Mouse (Mus musculus) layer of hippocampus, postnatal 36 days (tissue): ENCODE measurements at regions not wholly inside any gene's neighbourhood (a gene's known extent, or its start where the extent isn't known, plus 50 kb on each side); places are given as distances from the start of the nearest gene placed in this dataset.
"Not testable (repeated sequence)": the region's sequence is repeated elsewhere in the genome, so short reads cannot be mapped to it uniquely, and the experiment has no call there.

ENCODE experiments used
- DNase-seq, 2 experiments: peaks; one replicate each; pipeline ENCODE4 v3.0.0; 2022

GRCm38 (mm10) chr11:42754481-42755272, 280.9 kb upstream of the Gm9972 start:
- DNase-seq = no peak

- DNase-seq = no peak
Observed at GRCm38 (mm10) chr11:42755415-42755814, 280.1 kb upstream of the Gm9972 start.

GRCm38 (mm10) chr11:42765213-42765612, 270.3 kb upstream of the Gm9972 start:
- DNase-seq = no peak

- no peak for DNase-seq
Observed at GRCm38 (mm10) chr11:42775074-42775676, 260.4 kb upstream of the Gm9972 start.

GRCm38 (mm10) chr11:42811487-42811886, 224.1 kb upstream of the Gm9972 start:
- no peak for DNase-seq

- no peak for DNase-seq
Observed at GRCm38 (mm10) chr11:42815753-42816152, 219.8 kb upstream of the Gm9972 start.

- no peak for DNase-seq
Observed at GRCm38 (mm10) chr11:42822835-42823234, 212.7 kb upstream of the Gm9972 start.

- no peak for DNase-seq
Observed at GRCm38 (mm10) chr11:42845795-42846194, 189.8 kb upstream of the Gm9972 start.

GRCm38 (mm10) chr11:42854411-42854810, 181.1 kb upstream of the Gm9972 start:
- DNase-seq = no peak

GRCm38 (mm10) chr11:42857687-42858086, 177.9 kb upstream of the Gm9972 start:
- no peak for DNase-seq

GRCm38 (mm10) chr11:42874056-42874455, 161.5 kb upstream of the Gm9972 start:
- DNase-seq = no peak

GRCm38 (mm10) chr11:42900024-42900423, 135.5 kb upstream of the Gm9972 start:
- no peak for DNase-seq

- no peak for DNase-seq
Observed at GRCm38 (mm10) chr11:42903459-42904012, 132.0 kb upstream of the Gm9972 start.

- no peak for DNase-seq
Observed at GRCm38 (mm10) chr11:42905561-42905960, 130.0 kb upstream of the Gm9972 start.

- DNase-seq = no peak
Observed at GRCm38 (mm10) chr11:42906020-42906419, 129.5 kb upstream of the Gm9972 start.

GRCm38 (mm10) chr11:42916421-42917181, 118.9 kb upstream of the Gm9972 start:
- no peak for DNase-seq

GRCm38 (mm10) chr11:42919221-42919620, 116.3 kb upstream of the Gm9972 start:
- DNase-seq = no peak

GRCm38 (mm10) chr11:42927156-42927555, 108.4 kb upstream of the Gm9972 start:
- DNase-seq = peak; percentile 52 to 54

- DNase-seq = no peak
Observed at GRCm38 (mm10) chr11:42928916-42929315, 106.6 kb upstream of the Gm9972 start.

- DNase-seq = not testable (repeated sequence)
Observed at GRCm38 (mm10) chr11:42939271-42939670, 96.3 kb upstream of the Gm9972 start.

- DNase-seq = no peak
Observed at GRCm38 (mm10) chr11:42941561-42941960, 94.0 kb upstream of the Gm9972 start.

GRCm38 (mm10) chr11:42942284-42942683, 93.3 kb upstream of the Gm9972 start:
- DNase-seq = no peak

- no peak for DNase-seq
Observed at GRCm38 (mm10) chr11:42944573-42944972, 91.0 kb upstream of the Gm9972 start.
